Mouse (Mus musculus): ENCODE results near the gene Jhy. TPM values are rescaled to one million over a fixed set of nuclear protein-coding genes. Genes with fewer than 3 reads are reported as not detected.

Gene Jhy
- 0.58 and 1.3 TPM in 2 replicates for polyA plus RNA-seq (2015; fragmentation: Nextera tagmentation; extraction: Ambion mirVana)

- no peaks in the 10 kb centered on the region for H3K36me3 ChIP-seq
- H3K4me1 ChIP-seq, result peaks cover 11% of the 10 kb centered on the region
- H3K9ac ChIP-seq, result no peak within 1 kb of the TSS
- no peaks in the 10 kb centered on the region for H3K9me3 ChIP-seq (replicated peaks)
- H3K4me3 ChIP-seq (replicated peaks), result peak within 1 kb of the TSS; percentile 40
- H3K27ac ChIP-seq (replicated peaks), result no peak within 1 kb of the TSS
- peak; percentile 43; the same call in 1 of the 2 replicates for ATAC-seq (ENCODE audit: insufficient number of reproducible peaks, low FRiP score, low TSS enrichment, low read depth)
- H3K27me3 ChIP-seq, result peaks cover 29% of the 10 kb centered on the region
- WGBS, result 2% methylated on average over 49 of the region's 51 CpGs
- H3K4me2 ChIP-seq (replicated peaks), result peak within 1 kb of the TSS; percentile 88
These were observed at the start of gene Jhy for GRCm38 (mm10) chr9:40963586-40964417. Gene Jhy (minus strand): TSS chr9:40964118.

- Histone ChIP-seq H3K27me3 (no peaks in the 10 kb centered on the region), H3K27ac (replicated peaks) (no peak overlapping the region), H3K36me3 (no peaks in the 10 kb centered on the region), H3K9me3 (replicated peaks) (no peaks in the 10 kb centered on the region), H3K4me1 (no peaks in the 10 kb centered on the region), H3K4me2 (replicated peaks) (no peak overlapping the region), H3K9ac (no peak overlapping the region), H3K4me3 (replicated peaks) (no peak overlapping the region)
- no peak for ATAC-seq (ENCODE audit: insufficient number of reproducible peaks, low FRiP score, low TSS enrichment, low read depth)
- 85% methylated on average over 5 of the region's 5 CpGs for WGBS
These were observed 48.5 kb upstream of the Jhy start for GRCm38 (mm10) chr9:41012456-41012855.

GRCm38 (mm10) chr9:41011512-41012436, 47.9 kb upstream of the Jhy start:
- no peak for ATAC-seq (ENCODE audit: insufficient number of reproducible peaks, low FRiP score, low TSS enrichment, low read depth)
- H3K4me3 ChIP-seq (replicated peaks), result no peak overlapping the region
- no peak overlapping the region for H3K4me2 ChIP-seq (replicated peaks)
- H3K9ac ChIP-seq, result no peak overlapping the region
- no peaks in the 10 kb centered on the region for H3K4me1 ChIP-seq
- 65% methylated on average over 13 of the region's 13 CpGs for WGBS
- H3K36me3 ChIP-seq, result no peaks in the 10 kb centered on the region
- H3K27me3 ChIP-seq, result no peaks in the 10 kb centered on the region
- no peak overlapping the region for H3K27ac ChIP-seq (replicated peaks)
- no peaks in the 10 kb centered on the region for H3K9me3 ChIP-seq (replicated peaks)

GRCm38 (mm10) chr9:41007785-41008184, 43.9 kb upstream of the Jhy start:
- no peak overlapping the region for H3K4me2 ChIP-seq (replicated peaks)
- H3K9me3 ChIP-seq (replicated peaks), result no peaks in the 10 kb centered on the region
- no peak overlapping the region for H3K4me3 ChIP-seq (replicated peaks)
- H3K4me1 ChIP-seq, result no peaks in the 10 kb centered on the region
- ATAC-seq (ENCODE audit: insufficient number of reproducible peaks, low FRiP score, low TSS enrichment, low read depth), result no peak
- 21% methylated on average over 1 of the region's 1 CpGs for WGBS
- H3K27ac ChIP-seq (replicated peaks), result no peak overlapping the region
- no peaks in the 10 kb centered on the region for H3K36me3 ChIP-seq
- no peaks in the 10 kb centered on the region for H3K27me3 ChIP-seq
- no peak overlapping the region for H3K9ac ChIP-seq

DNA sequence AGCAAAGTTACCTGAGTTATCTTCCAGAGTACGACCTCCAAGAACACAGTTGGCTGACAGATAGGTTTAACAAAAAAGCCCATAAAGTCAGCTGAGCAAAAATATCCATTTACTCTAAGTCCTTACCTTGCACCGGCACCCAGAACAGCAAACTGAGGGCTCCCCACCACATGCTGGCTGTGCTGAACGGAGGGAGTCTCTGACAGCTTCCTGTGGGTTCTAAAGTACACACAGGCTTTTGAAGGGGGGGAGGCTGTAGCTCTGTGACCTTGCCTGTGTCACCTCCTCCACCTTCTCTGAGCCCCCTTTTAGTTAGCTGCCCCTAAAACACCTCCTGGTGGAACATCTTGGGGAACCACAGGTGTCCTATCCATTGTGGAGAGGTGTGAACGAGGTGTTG, 40.5 kb upstream of the Jhy start, which contains the start of gene Crtam:
Gene Crtam, minus strand, starts transcription at position 214 of the 400 bp plus-strand sequence.
- Histone ChIP-seq H3K9ac (no peak within 1 kb of the TSS), H3K36me3 (no peaks in the 10 kb centered on the region), H3K4me3 (replicated peaks) (no peak within 1 kb of the TSS), H3K4me1 (no peaks in the 10 kb centered on the region), H3K27ac (replicated peaks) (no peak within 1 kb of the TSS), H3K27me3 (no peaks in the 10 kb centered on the region), H3K4me2 (replicated peaks) (no peak within 1 kb of the TSS), H3K9me3 (replicated peaks) (no peaks in the 10 kb centered on the region)
- ATAC-seq (ENCODE audit: insufficient number of reproducible peaks, low FRiP score, low TSS enrichment, low read depth), result no peak
- 76% methylated on average over 4 of the region's 4 CpGs for WGBS

- Histone ChIP-seq H3K9me3 (replicated peaks) (no peaks in the 10 kb centered on the region), H3K36me3 (no peaks in the 10 kb centered on the region), H3K27me3 (no peaks in the 10 kb centered on the region), H3K27ac (replicated peaks) (no peak overlapping the region), H3K4me2 (replicated peaks) (no peak overlapping the region), H3K4me3 (replicated peaks) (no peak overlapping the region), H3K4me1 (no peaks in the 10 kb centered on the region), H3K9ac (no peak overlapping the region)
- WGBS, result 80% methylated on average over 7 of the region's 7 CpGs
- ATAC-seq (ENCODE audit: insufficient number of reproducible peaks, low FRiP score, low TSS enrichment, low read depth), result no peak
These were observed 33.3 kb upstream of the Jhy start for GRCm38 (mm10) chr9:40997116-40997779.

- Histone ChIP-seq H3K9me3 (replicated peaks) (no peaks in the 10 kb centered on the region), H3K27ac (replicated peaks) (no peak overlapping the region), H3K36me3 (no peaks in the 10 kb centered on the region), H3K4me1 (no peaks in the 10 kb centered on the region), H3K27me3 (no peaks in the 10 kb centered on the region), H3K9ac (no peak overlapping the region), H3K4me3 (replicated peaks) (no peak overlapping the region), H3K4me2 (replicated peaks) (no peak overlapping the region)
- WGBS, result 59% methylated on average over 5 of the region's 5 CpGs
- ATAC-seq (ENCODE audit: insufficient number of reproducible peaks, low FRiP score, low TSS enrichment, low read depth), result no peak
These were observed 30.2 kb upstream of the Jhy start for GRCm38 (mm10) chr9:40994075-40994474.

GRCm38 (mm10) chr9:40991511-40991910, 27.6 kb upstream of the Jhy start:
- H3K4me3 ChIP-seq (replicated peaks), result no peak overlapping the region
- no peak overlapping the region for H3K9ac ChIP-seq
- no peaks in the 10 kb centered on the region for H3K27me3 ChIP-seq
- H3K9me3 ChIP-seq (replicated peaks), result no peaks in the 10 kb centered on the region
- no peak overlapping the region for H3K27ac ChIP-seq (replicated peaks)
- no peak overlapping the region for H3K4me2 ChIP-seq (replicated peaks)
- WGBS, result 56% methylated on average over 6 of the region's 6 CpGs
- H3K4me1 ChIP-seq, result no peaks in the 10 kb centered on the region
- H3K36me3 ChIP-seq, result no peaks in the 10 kb centered on the region
- ATAC-seq (ENCODE audit: insufficient number of reproducible peaks, low FRiP score, low TSS enrichment, low read depth), result no peak

GRCm38 (mm10) chr9:40989940-40990588, 26.1 kb upstream of the Jhy start:
- H3K27me3 ChIP-seq, result no peaks in the 10 kb centered on the region
- no peaks in the 10 kb centered on the region for H3K9me3 ChIP-seq (replicated peaks)
- H3K4me2 ChIP-seq (replicated peaks), result no peak overlapping the region
- no peaks in the 10 kb centered on the region for H3K36me3 ChIP-seq
- H3K27ac ChIP-seq (replicated peaks), result no peak overlapping the region
- H3K4me1 ChIP-seq, result no peaks in the 10 kb centered on the region
- ATAC-seq (ENCODE audit: insufficient number of reproducible peaks, low FRiP score, low TSS enrichment, low read depth), result no peak
- no peak overlapping the region for H3K9ac ChIP-seq
- WGBS, result 37% methylated on average over 4 of the region's 4 CpGs
- no peak overlapping the region for H3K4me3 ChIP-seq (replicated peaks)

DNA sequence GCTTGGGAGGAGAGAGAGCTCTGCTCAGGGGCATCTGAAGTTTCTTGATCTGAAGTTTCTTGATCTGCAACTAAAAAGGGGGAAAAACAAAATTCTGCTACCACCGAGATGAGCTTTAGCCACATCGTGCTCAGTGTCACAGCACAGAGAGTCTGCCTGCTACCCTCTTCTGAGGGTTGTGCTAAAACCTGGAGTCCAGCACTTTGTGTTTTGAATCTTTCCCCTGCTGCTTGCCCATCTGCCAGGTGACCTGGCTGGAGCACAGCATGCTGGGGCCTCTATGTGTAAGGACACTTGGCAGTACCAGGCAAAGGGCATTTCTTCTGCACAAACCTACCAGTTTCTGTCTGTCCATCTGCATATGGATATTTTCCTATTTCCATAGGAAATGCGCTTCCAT, 20.4 kb upstream of the Jhy start:
- Histone ChIP-seq H3K27me3 (no peaks in the 10 kb centered on the region), H3K4me2 (replicated peaks) (no peak overlapping the region), H3K4me1 (no peaks in the 10 kb centered on the region; the same call in 1 of the 2 replicates), H3K36me3 (no peaks in the 10 kb centered on the region), H3K9me3 (replicated peaks) (no peaks in the 10 kb centered on the region), H3K27ac (replicated peaks) (no peak overlapping the region), H3K4me3 (replicated peaks) (no peak overlapping the region), H3K9ac (no peak overlapping the region)
- WGBS, result 59% methylated on average over 3 of the region's 3 CpGs
- ATAC-seq (ENCODE audit: insufficient number of reproducible peaks, low FRiP score, low TSS enrichment, low read depth), result no peak
